Mouse (Mus musculus) liver, embryonic 11.5 days (tissue): Measurements from ENCODE around the gene Gle1. TPM values are rescaled to one million over a fixed set of nuclear protein-coding genes. Genes with fewer than 3 reads are reported as not detected.
A peak's percentile ranks its signal among the peaks of the same experiment; 100 is the strongest.

Source experiments
- ATAC-seq: fragments of 200-750 bp; cut with Nextera tagmentation; replicated peaks from 2 replicates; pipeline ENCODE4 v1.8.0; 2017; ENCODE audit warnings: moderate number of reproducible peaks, mild to moderate bottlenecking, moderate TSS enrichment, moderate library complexity; ENCODE audit not compliant: low FRiP score
- DNase-seq: peaks from one replicate; pipeline ENCODE4 v3.0.0-alpha.2; 2017; ENCODE audit warnings: low spot score
- H3K27ac ChIP-seq: fragments of 300-500 bp; sonication (generic); 2 replicates; pipeline ENCODE4 v1.5.1; 2014; ENCODE audit warnings: mild to moderate bottlenecking, low read depth, low read length, control low read depth
- H3K27me3 ChIP-seq: fragments of 300-500 bp; sonication (generic); replicated peaks from 2 replicates; pipeline ENCODE4 v1.6.1; 2014; ENCODE audit warnings: low read length, mixed read lengths; ENCODE audit not compliant: control insufficient read depth, insufficient read depth
- H3K36me3 ChIP-seq: fragments of 300-500 bp; sonication (generic); 2 replicates; pipeline ENCODE4 v1.6.1; 2014; ENCODE audit warnings: mild to moderate bottlenecking, low read length, moderate library complexity, mixed read lengths; ENCODE audit not compliant: control insufficient read depth, insufficient read depth
- H3K4me1 ChIP-seq: fragments of 300-500 bp; sonication (generic); replicated peaks from 2 replicates; pipeline ENCODE4 v1.6.1; 2014; ENCODE audit warnings: low read length, mixed read lengths; ENCODE audit not compliant: control insufficient read depth, insufficient read depth
- H3K4me2 ChIP-seq: fragments of 300-500 bp; sonication (generic); 2 replicates; pipeline ENCODE4 v1.6.1; 2014; ENCODE audit warnings: mild to moderate bottlenecking, control low read depth, moderate library complexity
- H3K4me3 ChIP-seq: fragments of 300-500 bp; sonication (generic); 2 replicates; pipeline ENCODE4 v1.5.1; 2014; ENCODE audit warnings: low read depth, low read length, control low read depth
- H3K9ac ChIP-seq: fragments of 300-500 bp; sonication (generic); 2 replicates; pipeline ENCODE4 v1.6.1; 2014; ENCODE audit warnings: low read depth, low read length, control low read depth
- H3K9me3 ChIP-seq: fragments of 300-500 bp; sonication (generic); 2 replicates; pipeline ENCODE4 v1.6.1; 2016; ENCODE audit warnings: low read length, inconsistent platforms, mixed read lengths; ENCODE audit not compliant: control insufficient read depth
- WGBS: fragments of 180-500 bp; shearing (Covaris S2); extraction: QIAGEN DNeasy Blood & Tissue Kit; methylation state at CpG from one replicate; pipeline ENCODE4 v1.1.7; 2014; 5-methylcytosine and 5-hydroxymethylcytosine counted together
- polyA plus RNA-seq: library from polyadenylated mRNA; unstranded; fragments of >200 nt; fragmentation: Nextera tagmentation; extraction: Ambion mirVana; gene quantifications from 2 replicates; pipeline ENCODE4 v1.2.1, GENCODE M21; 2014

Gene Gle1
- polyA plus RNA-seq, 1 experiment from 2014 or later = 58.0 TPM

- Histone ChIP-seq H3K27me3 (peaks cover 37% of the 10 kb centered on the region), H3K27ac (no peak overlapping the region), H3K4me1 (peaks cover 6% of the 10 kb centered on the region; the same call in 1 of the 2 replicates), H3K36me3 (no peaks in the 10 kb centered on the region), H3K9ac (no peak overlapping the region), H3K4me2 (peak overlapping the region; percentile 89), H3K4me3 (peak overlapping the region; percentile 85), H3K9me3 (no peaks in the 10 kb centered on the region)
- WGBS = 73% methylated on average over 2 of the region's 2 CpGs
- DNase-seq (no peak), ATAC-seq (no peak)
Observed at GRCm38 (mm10) chr2:29966826-29967225, 31.6 kb downstream of the Gle1 start.

- DNase-seq (no peak), ATAC-seq (no peak)
- peaks cover 12% of the 10 kb centered on the region; the same call in 1 of the 2 replicates for H3K4me1 ChIP-seq
- WGBS = 69% methylated on average over 5 of the region's 5 CpGs
- no peaks in the 10 kb centered on the region for H3K9me3 ChIP-seq
- H3K4me3 ChIP-seq = no peak overlapping the region
- no peak overlapping the region for H3K9ac ChIP-seq
- H3K27ac ChIP-seq = no peak overlapping the region
- peaks cover 37% of the 10 kb centered on the region for H3K27me3 ChIP-seq
- no peak overlapping the region for H3K4me2 ChIP-seq
- H3K36me3 ChIP-seq = no peaks in the 10 kb centered on the region
Observed at GRCm38 (mm10) chr2:29967768-29968167, 32.5 kb downstream of the Gle1 start.

- H3K27me3 ChIP-seq = peaks cover 37% of the 10 kb centered on the region
- no peak for DNase-seq
- H3K27ac ChIP-seq = no peak overlapping the region
- H3K36me3 ChIP-seq = no peaks in the 10 kb centered on the region
- no peak overlapping the region for H3K9ac ChIP-seq
- no peak overlapping the region for H3K4me3 ChIP-seq
- ATAC-seq = no peak
- WGBS = 67% methylated on average over 5 of the region's 5 CpGs
- peaks cover 12% of the 10 kb centered on the region for H3K4me1 ChIP-seq
- H3K4me2 ChIP-seq = no peak overlapping the region
- H3K9me3 ChIP-seq = no peaks in the 10 kb centered on the region
Observed at GRCm38 (mm10) chr2:29968638-29969037, 33.4 kb downstream of the Gle1 start.

GRCm38 (mm10) chr2:29971838-29972635, 36.8 kb downstream of the Gle1 start:
- Histone ChIP-seq H3K9ac (no peak overlapping the region), H3K27me3 (peaks cover 9% of the 10 kb centered on the region), H3K4me2 (no peak overlapping the region), H3K36me3 (no peaks in the 10 kb centered on the region; the same call in 1 of the 2 replicates), H3K9me3 (no peaks in the 10 kb centered on the region), H3K4me3 (no peak overlapping the region), H3K27ac (no peak overlapping the region), H3K4me1 (peaks cover 7% of the 10 kb centered on the region)
- no peak for DNase-seq
- ATAC-seq = peak; percentile 75
- 67% methylated on average over 9 of the region's 9 CpGs for WGBS

GRCm38 (mm10) chr2:29973525-29973924, 38.3 kb downstream of the Gle1 start:
- Histone ChIP-seq H3K4me3 (no peak overlapping the region), H3K9ac (no peak overlapping the region), H3K9me3 (no peaks in the 10 kb centered on the region), H3K27ac (no peak overlapping the region), H3K36me3 (no peaks in the 10 kb centered on the region; the same call in 1 of the 2 replicates), H3K4me1 (peaks cover 7% of the 10 kb centered on the region), H3K4me2 (no peak overlapping the region), H3K27me3 (peaks cover 3% of the 10 kb centered on the region; the same call in 1 of the 2 replicates)
- DNase-seq (no peak), ATAC-seq (no peak)
- WGBS = 32% methylated on average over 2 of the region's 2 CpGs

- ATAC-seq = no peak
- no peak overlapping the region for H3K27ac ChIP-seq
- no peaks in the 10 kb centered on the region for H3K27me3 ChIP-seq
- no peak for DNase-seq
- H3K36me3 ChIP-seq = peaks cover 4% of the 10 kb centered on the region
- H3K4me1 ChIP-seq = peaks cover 3% of the 10 kb centered on the region
- H3K4me3 ChIP-seq = no peak overlapping the region
- H3K4me2 ChIP-seq = no peak overlapping the region
- H3K9me3 ChIP-seq = no peaks in the 10 kb centered on the region
- no peak overlapping the region for H3K9ac ChIP-seq
Observed at GRCm38 (mm10) chr2:29977307-29977706, 42.1 kb downstream of the Gle1 start.

GRCm38 (mm10) chr2:29980661-29981060, 45.4 kb downstream of the Gle1 start:
- Histone ChIP-seq H3K27me3 (no peaks in the 10 kb centered on the region), H3K27ac (no peak overlapping the region), H3K9me3 (no peaks in the 10 kb centered on the region), H3K4me3 (no peak overlapping the region), H3K36me3 (peaks cover 16% of the 10 kb centered on the region), H3K9ac (no peak overlapping the region), H3K4me1 (no peaks in the 10 kb centered on the region), H3K4me2 (no peak overlapping the region)
- ATAC-seq (no peak), DNase-seq (no peak)
- 89% methylated on average over 1 of the region's 1 CpGs for whole genome bisulfite sequencing

- no peaks in the 10 kb centered on the region for H3K4me1 ChIP-seq
- H3K27ac ChIP-seq = no peak overlapping the region
- H3K4me3 ChIP-seq = no peak overlapping the region
- no peak for ATAC-seq
- H3K4me2 ChIP-seq = no peak overlapping the region
- DNase-seq = no peak
- 55% methylated on average over 2 of the region's 2 CpGs for WGBS
- H3K36me3 ChIP-seq = peaks cover 36% of the 10 kb centered on the region
- no peak overlapping the region for H3K9ac ChIP-seq
- H3K27me3 ChIP-seq = no peaks in the 10 kb centered on the region
- H3K9me3 ChIP-seq = no peaks in the 10 kb centered on the region
Observed at GRCm38 (mm10) chr2:29991962-29992361, 56.7 kb downstream of the Gle1 start.

- Histone ChIP-seq H3K4me2 (no peak overlapping the region), H3K9ac (no peak overlapping the region), H3K27me3 (no peaks in the 10 kb centered on the region), H3K27ac (no peak overlapping the region), H3K9me3 (no peaks in the 10 kb centered on the region), H3K4me3 (no peak overlapping the region), H3K36me3 (peaks cover 48% of the 10 kb centered on the region), H3K4me1 (no peaks in the 10 kb centered on the region)
- DNase-seq (no peak), ATAC-seq (no peak)
- WGBS = 49% methylated on average over 1 of the region's 1 CpGs
Observed at GRCm38 (mm10) chr2:30009101-30009500, 73.9 kb downstream of the Gle1 start.
